Mouse (Mus musculus) hematopoietic stem cell, adult 5-6 weeks (primary cell): ENCODE results near the gene Ykt6. TPM values are rescaled to one million over a fixed set of nuclear protein-coding genes. Genes with fewer than 3 reads are reported as not detected.
"Not testable (repeated sequence)": the region's sequence is repeated elsewhere in the genome, so short reads cannot be mapped to it uniquely, and the experiment has no call there.

Source experiments
- ATAC-seq, 2 experiments: fragments of 125-278 bp in 1 of 2; replicated peaks in 1 of 2; 2 replicates each; pipeline ENCODE4 v1.8.0; 2016 to 2017; ENCODE audit warnings: inconsistent platforms in 2 of 2, mild to moderate bottlenecking in 2 of 2, moderate number of reproducible peaks in 2 of 2, low read depth in 1 of 2, moderate TSS enrichment in 1 of 2; ENCODE audit not compliant: low FRiP score in 2 of 2, poor library complexity in 2 of 2, severe bottlenecking in 2 of 2, insufficient read depth in 1 of 2, low TSS enrichment in 1 of 2
- total RNA-seq: library from RNA; stranded (forward); fragments of 172-1452, 232-1000 nt; gene quantifications from 2 replicates; pipeline ENCODE4 v1.2.3, GENCODE M21; 2017

Ykt6 gene
- 34.5 and 39.9 TPM in 2 replicates for total RNA-seq

DNA sequence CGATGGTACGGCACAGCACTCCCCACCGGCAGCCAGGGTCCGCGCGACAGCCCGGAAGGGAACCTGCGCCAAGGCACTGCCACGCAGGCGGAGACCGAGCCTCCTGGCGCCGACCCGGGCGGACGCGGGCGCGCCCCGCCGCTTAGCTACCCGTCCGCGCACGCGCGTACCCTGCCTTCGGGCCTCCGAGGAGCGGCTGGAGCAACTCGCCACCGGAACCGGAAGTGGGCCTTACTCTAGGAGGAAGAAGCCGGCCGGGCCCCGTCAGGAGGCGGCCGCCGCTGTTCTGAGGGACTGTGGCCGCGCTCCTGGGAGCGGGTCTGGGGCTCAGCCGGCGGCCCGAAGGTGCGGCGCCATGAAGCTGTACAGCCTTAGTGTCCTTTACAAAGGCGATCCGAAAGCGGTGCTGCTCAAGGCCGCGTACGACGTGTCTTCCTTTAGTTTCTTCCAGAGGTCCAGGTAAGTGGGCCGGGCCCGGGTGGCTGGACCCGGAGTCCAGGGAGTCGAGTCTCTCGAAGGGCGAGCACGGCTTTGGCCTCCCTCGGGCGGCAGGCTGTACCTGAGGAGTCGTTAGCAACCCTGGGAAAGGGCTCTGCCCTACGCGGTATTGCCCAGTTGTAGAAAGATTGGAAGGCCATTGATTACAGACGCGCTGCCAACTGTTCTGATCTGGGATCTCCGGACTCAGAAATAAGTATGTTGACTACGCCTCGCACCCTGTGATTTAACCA is at the start of gene Ykt6:
Gene Ykt6, plus strand, starts transcription at position 148 of the 731 bp plus-strand sequence.
- peak; percentile 66 to 89 for ATAC-seq

DNA sequence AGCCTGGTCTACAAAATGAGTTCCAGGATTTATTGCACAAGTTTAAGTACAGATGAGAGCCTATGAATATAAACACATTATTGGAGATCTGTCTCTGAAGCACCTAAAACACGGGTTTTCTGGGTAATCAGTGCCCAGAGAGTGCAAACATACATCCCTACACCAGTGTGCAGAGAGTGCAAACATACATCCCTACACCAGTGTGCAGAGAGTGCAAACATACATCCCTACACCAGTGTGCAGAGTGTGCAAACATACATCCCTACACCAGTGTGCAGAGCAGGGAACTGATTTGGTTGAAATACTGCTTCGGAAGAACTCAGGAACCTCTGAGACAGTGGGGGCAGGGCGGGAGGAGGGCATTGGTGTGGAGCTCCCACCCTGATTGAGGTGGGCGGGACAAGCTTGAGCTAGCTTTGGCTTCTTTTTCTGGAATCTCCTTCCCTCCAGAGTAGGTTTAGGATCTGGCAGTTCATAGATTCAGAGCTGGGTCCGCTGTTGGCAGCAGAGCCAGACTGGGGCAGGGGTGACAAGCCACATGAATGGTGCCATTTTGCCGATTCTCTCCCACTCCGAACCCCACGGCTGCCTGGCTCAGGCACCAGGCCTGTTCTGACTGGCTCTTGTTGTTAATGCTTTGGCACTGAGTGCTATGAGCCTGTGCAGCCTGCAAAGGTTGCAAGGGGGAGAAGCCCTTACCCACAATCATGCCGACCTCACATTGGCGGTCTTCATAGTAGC is 49.5 kb upstream of the Ykt6 start:
- ATAC-seq: no peak

DNA sequence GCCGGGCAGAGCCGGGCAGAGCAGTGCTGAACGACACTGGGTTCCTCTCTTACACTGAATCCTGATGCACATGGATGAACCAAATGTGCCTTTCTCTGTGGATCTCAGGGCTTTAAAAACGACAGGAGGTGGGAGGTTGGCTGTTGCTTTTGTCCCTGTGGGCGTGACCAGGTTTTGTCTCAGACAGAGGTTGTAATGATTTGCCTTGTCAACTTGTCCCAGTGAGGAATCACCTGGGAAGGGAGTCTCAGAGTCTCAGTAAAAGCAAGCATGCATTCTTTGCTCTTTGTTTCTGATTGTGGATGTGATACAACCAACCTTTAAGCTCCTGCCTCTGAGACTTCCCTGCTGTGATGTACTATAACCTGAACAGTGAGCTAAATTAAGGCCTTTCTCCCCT is 48.4 kb upstream of the Ykt6 start:
- no peak for ATAC-seq

DNA sequence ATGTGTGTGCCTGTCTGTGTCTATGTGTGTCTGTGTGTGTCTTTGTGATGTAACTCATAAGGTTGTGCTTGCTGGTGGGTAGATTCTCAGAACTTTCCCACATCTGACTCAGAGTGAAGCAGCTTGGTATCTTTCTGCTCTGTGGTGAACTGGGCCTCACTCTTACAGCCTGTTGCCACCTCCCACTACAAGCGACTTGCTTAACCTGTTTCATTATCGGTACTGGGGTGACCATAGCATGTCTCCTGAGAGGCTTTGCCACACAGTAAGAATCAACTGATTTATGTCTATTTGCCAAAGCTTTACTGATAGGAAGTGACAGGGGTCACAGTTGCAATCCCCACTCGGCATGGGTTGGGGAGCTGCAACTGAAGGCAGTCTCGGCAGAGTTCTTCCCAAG is 46.9 kb upstream of the Ykt6 start:
- ATAC-seq: no peak

DNA sequence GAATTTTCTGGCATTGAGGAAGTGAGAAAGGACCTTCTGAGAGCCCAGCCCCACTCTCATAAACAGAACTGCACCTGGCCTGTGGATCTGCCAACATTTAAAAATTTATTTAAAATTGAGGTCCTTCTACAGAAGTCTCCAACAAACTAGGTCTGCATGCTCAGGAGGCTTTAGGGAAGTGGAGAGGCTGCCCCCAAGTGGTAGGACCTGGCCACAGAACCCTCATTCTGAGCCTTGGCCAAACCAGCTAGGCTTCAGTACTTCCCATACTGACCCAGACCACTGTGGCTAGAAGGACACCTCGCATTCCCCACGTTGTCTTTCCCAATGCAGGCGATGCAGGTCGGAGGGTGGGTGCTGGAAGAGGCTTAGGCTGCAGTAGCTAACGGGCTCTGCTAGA is 42.9 kb upstream of the Ykt6 start:
- ATAC-seq: peak; percentile 78 to 85

DNA sequence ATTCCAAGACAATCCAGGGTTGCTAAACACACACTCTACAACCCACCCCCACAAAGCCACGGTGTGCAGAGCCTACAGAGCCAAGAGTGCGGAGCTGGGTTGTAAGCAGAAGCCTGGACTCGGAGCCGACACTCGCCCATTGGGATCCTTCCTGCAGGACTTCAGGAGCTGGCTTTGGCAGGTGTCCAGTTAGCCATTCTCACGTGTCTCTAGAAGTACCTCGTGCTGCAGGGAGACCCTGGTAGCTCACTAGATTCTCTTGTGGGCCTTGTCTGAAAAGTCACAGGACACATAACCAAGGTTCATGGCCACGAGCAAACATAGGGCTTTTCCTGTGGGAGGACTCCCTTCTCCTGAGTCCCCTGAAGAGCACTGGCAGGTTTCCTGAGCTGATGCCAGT is 42.2 kb upstream of the Ykt6 start:
- no peak for ATAC-seq

DNA sequence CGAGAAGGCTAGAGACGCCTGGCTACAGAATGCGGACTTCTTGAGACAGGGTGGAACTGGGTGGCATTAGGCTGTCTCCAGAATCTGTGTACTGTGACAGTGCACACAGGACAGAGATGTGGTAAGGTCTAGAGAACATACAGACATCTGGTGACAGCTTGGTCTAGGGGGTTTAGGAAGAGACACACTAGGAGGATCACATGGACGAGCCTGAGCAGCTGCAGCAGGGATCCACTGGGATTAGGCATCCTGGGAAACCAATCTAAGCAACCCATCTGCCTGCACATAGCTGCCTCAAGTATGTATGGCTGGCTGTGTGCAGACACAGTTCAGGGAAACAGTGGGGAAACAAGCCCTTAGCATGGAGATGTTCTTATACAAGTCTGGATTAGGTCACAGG is 41.6 kb upstream of the Ykt6 start:
- ATAC-seq: no peak

DNA sequence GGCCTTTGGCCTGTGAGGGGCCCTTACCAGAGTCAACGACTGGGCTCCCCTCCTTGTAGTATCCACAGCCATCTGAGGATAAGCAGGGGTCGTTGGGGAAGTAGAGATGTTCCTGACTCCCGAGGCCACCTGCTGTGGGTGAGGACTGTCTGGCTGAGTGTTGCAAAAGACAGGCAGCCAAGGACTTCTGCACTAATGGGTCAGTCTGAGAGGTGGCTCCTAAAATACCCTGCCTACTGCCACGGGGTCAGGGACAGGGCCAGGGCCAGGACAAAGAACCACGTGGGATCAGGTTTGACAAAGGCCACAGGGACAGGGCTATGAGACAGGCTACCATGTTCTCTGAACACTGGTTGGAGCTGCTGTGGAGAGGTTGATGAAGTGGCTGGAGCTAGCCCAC is 40.6 kb upstream of the Ykt6 start:
- no peak for ATAC-seq

DNA sequence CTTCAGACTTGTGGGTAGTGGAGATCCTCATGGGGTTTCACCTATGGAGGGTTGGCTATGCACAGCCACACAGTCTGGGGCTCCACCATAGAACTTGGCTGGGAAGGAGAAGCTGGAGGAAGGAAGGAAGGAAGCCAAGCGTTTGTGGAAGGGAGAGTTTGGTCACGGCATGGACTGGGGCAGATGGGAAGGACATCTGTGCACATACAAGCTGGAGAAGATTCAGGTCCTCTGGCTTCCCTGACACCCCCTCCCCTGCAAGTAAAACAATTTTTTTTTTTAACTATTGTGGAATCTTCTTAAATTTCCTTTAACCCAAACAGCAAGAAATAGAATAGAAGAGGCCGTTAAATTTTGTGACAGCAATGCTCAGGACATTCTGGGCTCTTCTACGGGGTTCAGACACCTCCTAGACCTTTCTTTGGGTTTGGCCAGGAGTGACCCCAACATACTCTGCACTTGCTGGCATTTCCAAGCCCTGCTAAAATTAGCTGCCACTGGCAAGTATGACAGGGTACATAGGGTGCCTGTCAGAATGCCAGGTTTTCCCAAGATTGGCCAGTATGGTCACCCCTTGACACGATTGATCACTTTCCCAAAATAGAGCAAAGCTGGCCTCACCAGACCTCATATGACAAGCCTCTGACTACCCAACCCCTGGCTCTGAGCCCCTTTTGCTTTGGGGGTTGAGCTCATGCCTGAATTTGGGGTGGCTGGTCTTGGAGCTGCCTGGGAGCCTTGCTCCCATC is 39.9 kb upstream of the Ykt6 start:
- no peak for ATAC-seq

DNA sequence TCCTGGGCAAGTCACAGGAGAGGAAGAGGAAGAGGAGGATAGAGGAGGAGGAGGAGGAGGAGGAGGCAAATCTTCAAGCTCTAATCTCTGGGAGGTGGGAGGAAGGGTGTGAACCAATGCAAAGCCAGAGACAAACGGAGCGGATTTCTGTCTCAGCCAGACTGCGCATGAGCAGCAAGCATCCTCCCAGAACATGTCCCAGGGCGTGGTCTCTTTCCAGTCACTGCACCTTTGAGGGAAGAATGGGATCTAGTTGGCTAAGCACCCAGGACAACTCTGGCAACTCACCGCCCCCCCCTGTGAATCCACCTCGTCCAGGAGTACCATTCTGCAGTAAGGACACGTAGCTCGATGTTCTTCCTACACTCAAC is 39.3 kb upstream of the Ykt6 start:
- ATAC-seq: no peak

DNA sequence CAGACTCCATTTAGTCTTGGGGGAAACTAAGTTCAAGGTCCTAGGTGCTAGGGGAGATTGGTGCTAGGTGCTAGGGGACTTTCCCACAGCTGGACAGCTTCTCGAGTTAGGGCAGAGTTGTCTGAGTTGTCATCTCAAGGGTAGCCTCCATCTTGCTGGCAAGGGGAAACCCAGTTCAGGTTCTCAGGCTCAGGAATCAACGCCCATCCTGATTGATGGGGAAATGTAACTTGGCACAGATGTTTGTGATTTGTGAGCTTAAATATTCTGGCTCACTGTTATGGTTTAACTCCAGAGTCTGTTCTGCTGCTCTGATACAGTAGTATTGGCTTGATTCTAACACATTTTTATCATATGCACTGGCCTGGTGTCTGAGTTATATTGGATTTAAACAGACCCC is 37.4 kb upstream of the Ykt6 start:
- no peak for ATAC-seq

DNA sequence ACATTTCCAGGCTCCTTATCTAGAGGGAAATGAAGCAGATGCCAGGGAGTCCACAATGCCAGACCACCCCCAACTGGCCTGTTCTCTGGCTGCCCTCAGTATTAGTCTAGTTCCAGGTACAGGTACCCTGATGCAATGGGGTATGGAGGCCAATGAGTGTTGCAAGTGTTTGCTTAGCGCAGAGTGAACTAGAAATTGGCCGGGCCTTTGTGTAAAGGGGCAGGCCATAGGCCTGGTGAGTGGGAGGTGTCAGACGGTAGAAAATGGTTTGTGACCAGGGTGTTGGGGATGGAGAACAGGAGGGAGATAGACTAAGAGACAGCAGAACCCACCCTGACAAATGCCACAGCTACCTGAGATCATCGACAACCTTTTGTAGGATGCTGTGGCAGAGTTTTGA is 35.9 kb upstream of the Ykt6 start:
- ATAC-seq: no peak

DNA sequence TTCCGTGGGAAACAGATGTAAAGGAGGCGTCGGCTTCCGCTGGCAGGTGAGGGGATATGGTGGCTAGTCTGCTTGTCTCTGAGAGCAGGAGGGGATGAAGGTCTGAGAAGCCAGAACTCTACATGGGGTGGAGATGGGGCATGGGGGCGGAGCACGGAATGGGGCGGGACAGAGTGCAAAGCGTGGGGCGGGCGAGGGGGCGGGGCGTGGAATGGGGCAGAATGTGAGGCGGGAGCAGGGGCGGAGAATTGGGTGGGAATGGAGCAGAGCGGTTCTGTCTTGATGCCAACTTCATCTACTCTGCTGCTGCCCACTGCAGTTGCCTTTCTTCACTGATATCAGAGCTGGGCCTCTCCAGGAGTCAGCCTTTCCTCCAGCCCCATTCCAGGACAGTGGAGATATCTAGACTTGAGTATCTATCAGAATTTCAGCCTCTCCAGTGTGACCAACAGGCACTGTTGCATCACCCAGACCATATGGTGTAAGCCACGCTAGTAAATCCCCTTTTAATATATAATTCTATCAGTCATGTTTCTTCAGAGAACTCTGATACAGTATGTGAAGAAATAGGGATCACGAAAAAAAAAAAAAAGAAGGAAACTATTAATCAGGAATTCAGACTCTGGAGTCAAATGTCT is 35.1 kb upstream of the Ykt6 start:
- ATAC-seq: peak; percentile 54 to 62

DNA sequence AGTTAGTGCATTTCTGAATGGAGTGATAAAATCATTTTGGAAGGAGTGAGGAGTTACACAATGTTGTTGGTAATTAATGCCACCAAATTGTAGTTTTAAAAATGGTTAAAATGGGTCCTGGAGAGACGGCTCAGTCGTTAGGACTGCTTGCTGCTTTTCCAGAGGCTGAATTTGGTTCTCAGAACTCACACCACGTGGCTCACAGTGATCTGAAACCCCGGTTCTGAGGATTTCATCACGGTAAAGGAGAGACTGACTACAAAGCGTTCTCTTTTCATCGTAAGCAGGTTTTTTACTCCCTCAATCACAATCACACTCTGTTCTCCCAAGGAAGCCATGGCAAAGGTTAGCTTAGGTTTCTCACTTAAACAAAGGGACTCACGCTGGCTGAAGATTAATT is 30.8 kb upstream of the Ykt6 start:
- no peak for ATAC-seq

DNA sequence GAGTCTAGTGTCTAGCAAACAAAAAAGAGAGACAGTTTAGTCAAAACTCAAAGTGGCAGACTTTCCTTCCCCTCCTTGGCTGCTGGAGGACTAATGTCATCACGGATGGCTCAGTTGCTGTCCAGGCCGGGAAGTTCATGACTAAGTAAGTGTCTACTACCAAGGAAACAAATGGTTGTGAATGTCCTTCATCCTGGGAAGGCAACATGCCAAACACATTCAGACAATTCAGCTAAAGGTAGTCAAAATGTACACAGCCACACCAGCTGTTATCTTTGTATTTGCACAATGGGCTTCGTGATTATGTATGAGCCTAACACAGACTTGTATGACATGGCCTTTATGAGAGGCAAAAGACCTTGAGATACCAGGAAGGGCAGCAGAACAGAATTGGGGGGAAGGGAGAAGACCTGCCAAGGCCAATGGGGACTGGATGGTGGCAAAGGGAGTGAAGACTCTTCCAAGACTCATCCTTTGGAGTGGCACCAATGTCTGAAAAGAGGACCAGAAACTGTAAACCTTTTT is 28.7 kb upstream of the Ykt6 start:
- ATAC-seq: no peak

DNA sequence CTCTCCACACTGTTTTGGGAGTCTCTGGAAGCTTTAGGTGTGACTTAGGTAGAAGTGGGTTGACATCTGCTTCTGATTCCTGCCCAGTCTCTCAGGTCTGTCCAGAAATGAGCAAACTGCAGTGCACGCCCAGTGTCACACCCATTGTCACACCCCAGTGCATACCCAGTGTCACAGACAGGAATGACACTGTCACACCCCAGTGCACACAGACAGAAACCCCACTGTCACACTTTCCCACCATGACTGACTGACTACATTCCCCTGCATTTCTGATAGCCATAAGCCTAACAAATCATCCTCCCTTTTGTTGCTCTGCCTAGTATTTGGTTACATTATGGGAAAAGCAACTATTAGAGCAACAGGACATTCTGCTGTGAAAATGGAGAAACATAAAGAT is 24.9 kb upstream of the Ykt6 start:
- no peak for ATAC-seq

DNA sequence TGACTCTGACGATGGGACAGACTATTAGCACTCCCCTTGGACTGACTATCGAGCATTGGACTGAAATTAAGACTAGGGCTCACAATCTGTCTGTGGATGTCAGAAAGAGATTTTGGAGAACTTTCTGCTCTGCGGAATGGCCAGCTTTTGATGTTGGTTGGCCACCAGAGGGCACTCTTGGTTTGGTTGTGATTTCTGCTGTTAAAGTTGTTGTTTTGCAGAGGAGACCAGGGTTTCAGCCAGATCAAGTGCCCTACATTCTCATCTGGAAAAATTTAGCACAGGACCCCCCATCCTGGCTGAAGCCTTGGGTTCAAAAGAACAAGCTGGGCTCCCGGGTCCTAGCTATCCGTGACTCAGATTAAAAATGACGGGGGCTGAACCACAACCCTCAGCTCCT is 23.5 kb upstream of the Ykt6 start:
- not testable (repeated sequence) for ATAC-seq

DNA sequence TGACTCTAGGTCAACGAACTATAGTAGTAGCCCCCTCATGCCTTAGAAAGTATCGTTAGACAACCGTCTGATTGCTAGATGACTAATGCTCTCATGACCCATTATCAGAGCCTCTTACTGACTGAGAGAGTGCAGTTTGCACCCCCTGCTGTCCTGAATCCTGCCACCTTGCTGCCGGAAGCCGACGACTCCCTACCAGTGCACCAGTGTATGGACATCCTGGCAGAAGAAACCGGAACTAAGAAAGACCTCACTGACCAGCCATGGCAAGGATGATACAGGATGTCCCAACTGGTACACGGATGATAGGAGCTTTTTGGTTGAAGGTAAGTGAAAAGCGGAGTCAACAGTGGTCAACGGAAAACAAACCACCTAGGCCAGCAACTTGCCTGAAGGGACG is 21.0 kb upstream of the Ykt6 start:
- not testable (repeated sequence) for ATAC-seq
